Mouse (Mus musculus): Measurements from ENCODE around the gene Atp9a.

DNA sequence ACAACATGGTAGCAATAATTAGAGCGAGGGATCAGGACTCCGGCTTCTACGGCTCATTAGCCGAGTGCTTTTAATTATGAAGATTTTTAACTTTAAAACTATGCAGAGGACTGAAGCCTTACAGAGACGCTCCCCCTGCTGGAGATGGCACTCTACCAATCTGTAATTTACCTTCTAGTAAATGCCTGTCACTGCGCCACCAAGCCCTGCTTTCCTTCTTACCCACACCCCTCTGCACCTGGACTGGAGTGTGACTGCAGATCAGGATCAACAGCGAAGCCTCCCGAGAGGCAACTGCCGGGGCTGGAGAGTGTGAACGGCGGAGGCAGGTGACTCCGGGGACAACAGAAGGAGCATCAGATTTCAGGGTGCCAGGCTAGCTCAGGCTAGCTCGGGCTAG lies 72.4 kb downstream of the Atp9a start:
- TF ChIP-seq POLR2A (IDR thresholded peaks at IDR 0.05; ENCODE audit: extremely low read depth, insufficient read depth, low read length), result no peak
- peak; percentile 31 for TF ChIP-seq CTCF (IDR thresholded peaks at IDR 0.05; ENCODE audit: extremely low read depth, insufficient read depth, low read length)
